Mouse (Mus musculus) myocyte (in vitro differentiated cells): ENCODE data around the gene Psen2.

Experiments used
- E2F4 ChIP-seq: IDR thresholded peaks from one replicate; pipeline ENCODE4 v1.6.1; 2011; ENCODE audit warnings: mild to moderate bottlenecking, control low read depth, moderate library complexity; ENCODE audit not compliant: insufficient read depth
- MAX ChIP-seq: IDR thresholded peaks from one replicate; pipeline ENCODE4 v1.6.1; 2011; ENCODE audit warnings: low read depth, mild to moderate bottlenecking, control low read depth
- MYOD1 ChIP-seq, 3 experiments: IDR thresholded peaks; one replicate each; pipeline ENCODE4 v1.6.1; 2011; ENCODE audit warnings: control low read depth in 2 of 3, low read depth in 2 of 3, mild to moderate bottlenecking in 2 of 3, moderate library complexity in 1 of 3; ENCODE audit not compliant: insufficient read length in 2 of 3, control insufficient read depth in 1 of 3
- MYOG ChIP-seq, 3 experiments: IDR thresholded peaks; one replicate each; pipeline ENCODE4 v1.6.1; 2011; ENCODE audit warnings: control low read depth in 2 of 3, low read depth in 2 of 3, mild to moderate bottlenecking in 2 of 3; ENCODE audit not compliant: insufficient read length in 2 of 3, control insufficient read depth in 1 of 3, insufficient read depth in 1 of 3
- POLR2A ChIP-seq: IDR thresholded peaks from one replicate; pipeline ENCODE4 v1.6.1; 2011; ENCODE audit warnings: low read depth, mild to moderate bottlenecking, control low read depth, moderate library complexity; ENCODE audit not compliant: insufficient read length
- POLR2AphosphoS2 ChIP-seq: IDR thresholded peaks from one replicate; pipeline ENCODE4 v1.6.1; 2011; ENCODE audit warnings: low read depth, control low read depth; ENCODE audit not compliant: insufficient read length
- REST ChIP-seq: IDR thresholded peaks from one replicate; pipeline ENCODE4 v1.6.1; 2011; ENCODE audit warnings: mild to moderate bottlenecking, control low read depth, moderate library complexity; ENCODE audit not compliant: insufficient read depth, insufficient read length
- SRF ChIP-seq: IDR thresholded peaks from one replicate; pipeline ENCODE4 v1.6.1; 2011; ENCODE audit warnings: low read depth; ENCODE audit not compliant: control insufficient read depth, insufficient read length
- TCF12 ChIP-seq: IDR thresholded peaks from one replicate; pipeline ENCODE4 v1.6.1; 2011; ENCODE audit warnings: mild to moderate bottlenecking, control low read depth; ENCODE audit not compliant: poor library complexity, insufficient read depth, severe bottlenecking
- TCF3 ChIP-seq: IDR thresholded peaks from one replicate; pipeline ENCODE4 v1.6.1; 2011; ENCODE audit warnings: low read depth, control low read depth; ENCODE audit not compliant: insufficient read length
- USF1 ChIP-seq: IDR thresholded peaks from one replicate; pipeline ENCODE4 v1.6.1; 2011; ENCODE audit warnings: low read depth, mild to moderate bottlenecking, control low read depth, moderate library complexity

GRCm38 (mm10) chr1:180302253-180303120 lies 39.2 kb upstream of the Psen2 start:
- TF ChIP-seq MYOD1 (IDR thresholded peaks at IDR 0.05; ENCODE audit: control insufficient read depth in 1 of 3, insufficient read length in 2 of 3, low read depth in 2 of 3) (no peak), REST (no peak), TCF12 (no peak), MAX (no peak), POLR2A (no peak), E2F4 (no peak), TCF3 (no peak), SRF (no peak), MYOG (IDR thresholded peaks at IDR 0.05; ENCODE audit: control insufficient read depth in 1 of 3, insufficient read depth in 1 of 3, insufficient read length in 2 of 3, low read depth in 2 of 3) (no peak), USF1 (no peak), POLR2AphosphoS2 (no peak)
